Mouse (Mus musculus) hindlimb bud, embryonic 11.5 days (tissue): ENCODE measurements around the gene Mrpl45.
"Not testable (repeated sequence)": the region's sequence is repeated elsewhere in the genome, so short reads cannot be mapped to it uniquely, and the experiment has no call there.

Source experiments
- DNase-seq: peaks from one replicate; pipeline ENCODE4 v3.0.0-alpha.2; 2012; ENCODE audit warnings: low read depth, low spot score; ENCODE audit errors: extremely low spot score

Gene Mrpl45

DNA sequence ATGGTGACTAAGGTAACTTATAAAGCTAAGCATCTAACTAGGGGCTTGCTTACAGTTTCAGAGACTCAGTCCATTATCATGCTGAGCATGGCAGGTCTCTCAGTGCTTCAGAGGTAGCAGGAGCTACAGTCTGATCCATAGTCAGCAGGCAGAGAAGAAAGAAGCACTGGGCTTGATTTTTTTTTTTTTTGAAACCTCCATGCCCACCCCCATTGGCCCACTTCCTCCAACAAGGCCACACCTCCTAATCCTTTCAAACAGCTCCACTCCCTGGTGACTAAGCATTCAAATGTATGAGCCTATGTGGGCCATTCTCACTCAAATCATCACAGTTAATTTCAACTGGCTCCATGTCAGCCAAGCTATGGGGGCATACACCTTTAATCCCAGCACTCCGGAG lies 22.8 kb upstream of the Mrpl45 start:
- no peak for DNase-seq

DNA sequence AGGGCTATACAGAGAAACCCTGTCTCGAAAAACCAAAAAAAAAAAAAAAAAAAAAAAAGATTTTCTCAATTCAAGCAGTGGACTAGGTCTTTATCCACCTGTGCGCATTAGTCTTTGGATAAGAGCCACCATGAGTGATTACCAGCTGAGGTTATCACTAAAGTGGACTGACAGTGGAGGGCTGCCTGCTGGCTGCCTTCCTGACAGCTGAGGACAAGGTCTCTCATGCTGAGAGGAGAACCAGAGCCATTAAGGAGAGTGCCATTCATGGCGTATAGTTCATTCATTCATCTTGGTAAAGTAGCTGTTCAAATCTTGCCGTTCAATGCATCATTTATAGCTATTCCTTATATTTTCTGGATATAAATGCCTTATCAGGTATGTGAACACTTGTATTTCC lies 19.0 kb upstream of the Mrpl45 start:
- no peak for DNase-seq

DNA sequence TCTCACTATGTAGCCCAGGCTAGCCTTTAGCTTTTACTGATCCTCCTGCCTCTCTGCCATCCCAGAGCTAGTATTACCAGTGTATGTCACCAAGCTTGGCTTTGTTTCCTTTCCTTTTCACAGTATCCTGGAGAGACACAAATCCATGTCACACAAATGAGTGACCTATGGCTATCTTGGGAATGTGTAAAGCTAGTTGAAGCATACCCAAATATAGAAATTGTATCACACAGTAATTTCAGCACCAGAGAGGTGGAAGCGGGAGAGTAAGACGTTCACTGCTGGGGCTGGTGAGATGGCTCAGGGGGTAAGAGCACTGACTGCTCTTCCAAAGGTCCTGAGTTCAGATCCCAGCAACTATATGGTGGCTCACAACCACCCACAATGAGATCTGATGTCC lies 15.6 kb upstream of the Mrpl45 start:
- DNase-seq = no peak

DNA sequence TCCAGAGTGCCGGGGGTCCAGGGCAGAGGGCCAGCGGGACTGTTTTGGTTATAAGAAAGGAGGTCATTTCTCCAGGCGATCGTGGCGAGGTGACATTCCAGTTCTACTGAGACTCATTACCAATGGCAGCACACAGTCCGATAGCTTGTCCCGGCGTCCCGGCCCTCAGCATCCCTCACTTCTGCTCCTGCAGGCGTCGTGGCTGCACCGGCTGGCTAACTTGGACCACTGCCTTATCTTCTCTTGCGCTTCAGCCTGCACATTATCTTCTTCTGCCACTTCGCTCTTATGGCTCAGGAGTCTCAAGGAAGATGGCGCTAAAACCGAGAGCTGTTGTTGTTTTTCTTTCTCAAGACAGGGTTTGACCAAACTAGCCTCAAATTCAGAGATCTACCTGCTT lies 14.1 kb upstream of the Mrpl45 start:
- no peak for DNase-seq

DNA sequence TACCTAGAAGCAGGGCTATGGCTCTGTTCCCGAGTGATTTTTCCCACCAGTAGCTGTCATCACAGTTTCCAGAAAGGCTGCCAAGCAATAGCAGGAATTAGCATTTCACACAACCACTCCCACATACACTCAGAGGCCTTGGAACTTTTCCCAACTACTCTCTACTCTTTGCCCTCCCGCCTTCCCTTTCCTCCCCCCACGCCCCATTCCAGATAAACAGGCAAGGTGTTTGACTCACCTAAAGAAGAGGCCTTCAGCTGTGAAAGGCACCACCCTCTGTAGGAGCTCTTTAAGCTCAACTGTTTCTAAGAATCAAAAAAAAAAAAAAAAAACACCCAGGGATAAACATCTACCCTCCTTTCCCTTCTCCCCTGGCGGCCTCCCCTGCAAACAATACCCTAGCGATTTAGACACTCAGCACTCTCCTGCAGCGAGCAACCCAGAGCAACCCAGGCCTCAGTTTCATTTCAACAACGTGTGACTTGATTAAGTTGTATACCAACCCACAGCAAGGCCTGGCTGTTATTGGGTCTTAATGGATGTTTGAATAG lies 13.2 kb upstream of the Mrpl45 start:
- DNase-seq = no peak

DNA sequence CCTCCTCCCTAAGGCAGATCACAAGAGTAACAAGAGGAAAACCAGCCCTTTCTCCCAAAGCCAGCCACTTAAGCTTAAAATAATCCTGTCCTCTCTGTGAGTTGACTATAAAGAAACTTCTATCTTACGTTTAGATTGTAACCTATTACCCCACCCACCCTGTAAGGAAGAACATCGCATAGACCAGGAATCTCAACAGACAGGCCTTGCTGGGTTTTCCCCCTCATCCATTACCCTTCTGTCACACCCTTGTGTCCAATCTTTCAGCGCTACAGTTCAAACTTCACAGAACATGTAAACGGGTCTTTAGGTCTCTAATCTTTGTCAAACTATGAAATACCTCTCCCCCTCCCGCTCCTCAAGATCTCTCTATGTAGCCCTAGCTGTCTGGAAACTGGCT lies 10.9 kb upstream of the Mrpl45 start:
- no peak for DNase-seq

DNA sequence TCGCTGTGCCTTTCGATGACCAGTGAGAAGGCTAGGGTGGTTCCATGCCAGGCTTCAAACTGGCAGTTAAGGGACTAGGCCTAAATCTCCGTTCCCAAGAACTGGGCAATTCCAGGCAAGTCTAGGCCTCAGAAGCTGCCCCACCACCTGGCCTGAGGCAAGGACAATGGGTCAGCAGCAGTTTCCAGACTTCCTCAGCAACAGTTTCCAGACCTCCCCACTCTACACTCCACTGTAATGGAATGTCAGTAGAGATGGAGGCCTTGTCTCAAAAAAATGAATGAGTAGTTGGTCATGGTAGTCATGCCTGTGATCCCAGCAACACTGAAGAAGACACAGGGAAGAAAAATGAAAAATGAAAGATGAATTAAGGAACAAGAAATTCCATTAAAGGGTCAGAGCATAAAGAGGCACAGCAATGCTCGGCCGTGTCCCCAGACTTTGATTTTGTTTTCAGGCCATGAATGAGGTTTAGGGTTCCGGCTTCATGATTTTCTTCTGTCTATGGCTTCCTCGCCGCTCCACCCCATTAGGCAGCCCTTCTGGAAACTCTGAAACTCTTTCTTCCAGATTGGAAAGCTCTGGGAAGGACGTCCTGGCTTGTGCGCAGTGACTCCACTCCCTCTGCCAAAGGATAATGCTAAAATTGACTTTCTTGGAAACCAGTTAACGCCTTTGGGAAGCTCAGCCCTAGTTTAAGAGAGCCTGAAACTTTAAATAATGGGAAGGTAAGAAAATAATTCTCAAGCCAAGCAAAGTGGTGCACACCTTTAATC lies 8.0 kb upstream of the Mrpl45 start:
- DNase-seq = no peak

DNA sequence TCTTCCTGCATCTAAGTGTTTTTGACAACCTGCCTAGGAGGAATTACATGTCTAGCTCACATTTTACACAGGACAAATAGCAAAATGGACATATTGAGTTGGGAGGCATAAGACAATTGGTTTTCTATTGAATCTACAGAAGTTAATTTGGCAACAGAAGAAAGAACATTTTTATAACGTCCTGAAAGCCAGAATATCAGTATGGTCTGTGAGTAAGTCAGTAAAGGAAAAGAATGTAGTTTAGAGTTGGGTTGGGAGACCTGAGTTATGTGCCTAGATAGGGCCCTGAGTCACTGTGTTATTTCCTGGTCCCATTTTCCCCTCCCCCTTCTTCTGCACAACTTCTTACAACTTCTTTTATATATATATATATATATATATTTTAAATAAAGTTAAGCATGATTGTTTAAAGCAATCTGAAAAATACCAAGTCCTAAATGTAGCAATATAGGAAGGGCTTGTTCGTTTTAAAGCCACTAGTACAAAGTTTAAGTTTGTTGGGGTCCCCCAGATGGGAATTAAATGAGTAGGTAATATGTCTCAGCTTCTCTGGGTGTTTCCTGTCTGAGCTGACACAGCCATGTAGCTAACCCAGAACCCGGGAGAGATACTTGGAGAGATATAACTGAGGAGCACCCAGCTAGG lies 6.6 kb upstream of the Mrpl45 start:
- no peak for DNase-seq

DNA sequence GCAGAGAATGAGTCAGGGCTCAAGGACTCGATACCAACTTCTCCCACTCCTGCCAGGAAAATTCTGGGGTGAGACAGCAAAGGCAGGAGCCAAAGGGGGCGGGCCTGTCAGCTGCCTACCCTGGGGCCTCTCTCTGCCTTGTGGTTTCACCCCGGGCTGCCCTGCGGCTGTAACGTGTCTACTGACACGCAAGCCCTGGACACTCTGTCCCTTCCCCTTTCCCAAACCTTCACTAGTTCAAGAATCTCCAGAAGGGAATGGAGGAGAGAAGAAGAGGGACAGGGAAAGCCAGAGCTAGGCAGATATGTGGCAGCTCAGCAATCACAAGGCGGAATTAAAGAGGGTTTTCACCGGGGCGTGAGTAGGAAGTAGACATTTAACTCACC lies 6.1 kb upstream of the Mrpl45 start:
- no peak for DNase-seq

DNA sequence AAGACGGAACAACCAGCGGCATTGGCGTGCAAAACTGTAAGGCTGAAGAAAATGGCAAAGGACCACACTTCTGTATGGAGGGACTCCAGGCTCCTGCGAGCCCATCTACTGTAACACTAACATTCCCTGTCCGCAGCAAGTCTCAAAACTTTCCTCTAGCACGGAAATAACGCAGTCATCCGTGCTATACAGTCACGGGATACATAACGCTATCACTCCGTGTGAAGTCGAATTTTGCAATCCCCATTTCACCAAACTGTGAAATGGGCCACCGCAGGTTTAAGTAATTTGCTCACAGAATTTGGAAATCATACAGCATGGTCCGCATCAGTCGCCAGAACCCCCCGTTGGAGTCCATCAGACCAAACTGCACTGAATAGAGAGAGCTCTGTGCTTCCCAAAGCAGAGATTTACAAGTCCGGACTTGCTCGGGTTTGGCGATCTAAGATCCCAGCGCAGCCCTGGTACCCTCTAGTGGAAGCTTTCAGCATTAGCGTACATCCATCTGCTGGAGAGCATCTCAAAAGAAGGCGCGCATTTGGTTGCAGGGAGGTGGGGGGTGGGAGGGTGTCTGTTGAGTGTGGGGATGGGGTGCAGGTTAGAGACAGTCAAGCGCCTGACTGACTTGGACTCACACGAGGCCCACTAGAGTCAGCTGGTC lies 5.5 kb upstream of the Mrpl45 start:
- DNase-seq = peak; percentile 62

DNA sequence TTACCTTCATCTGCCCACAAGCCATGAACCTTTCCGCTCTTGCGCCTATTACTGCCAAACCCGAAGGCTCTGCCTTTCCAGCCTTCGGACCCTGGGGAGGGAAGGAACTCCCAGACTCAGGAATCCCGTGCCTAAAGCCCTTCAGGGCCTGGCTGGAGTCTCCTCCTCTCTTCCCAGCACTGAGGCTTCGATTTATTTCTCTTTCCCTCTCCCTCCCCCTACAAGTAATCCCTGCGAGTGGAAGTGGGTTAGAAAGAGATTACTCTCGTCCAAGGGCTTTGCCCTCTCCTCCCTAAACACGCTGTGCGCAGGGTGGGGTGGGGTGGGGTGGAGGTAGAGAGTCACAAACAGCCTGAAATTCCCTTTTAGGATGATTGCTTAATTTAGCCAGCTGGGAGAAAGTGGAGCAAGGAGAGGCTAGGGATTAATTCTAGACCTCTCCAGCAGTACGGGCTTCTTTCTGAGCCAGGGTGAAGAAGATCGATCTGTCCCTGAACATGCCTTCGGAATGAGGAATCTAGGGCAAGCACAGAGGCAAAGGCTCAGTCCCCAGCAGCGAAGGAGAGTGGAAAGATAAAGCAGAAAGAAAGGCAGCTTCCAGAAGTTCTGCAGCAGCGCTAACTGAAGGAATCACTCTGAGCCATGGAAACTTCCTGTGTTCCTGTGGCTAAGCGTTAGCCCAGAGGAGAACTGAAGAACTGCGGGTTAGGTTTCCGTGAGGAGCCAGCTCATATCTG lies 4.5 kb upstream of the Mrpl45 start:
- no peak for DNase-seq

DNA sequence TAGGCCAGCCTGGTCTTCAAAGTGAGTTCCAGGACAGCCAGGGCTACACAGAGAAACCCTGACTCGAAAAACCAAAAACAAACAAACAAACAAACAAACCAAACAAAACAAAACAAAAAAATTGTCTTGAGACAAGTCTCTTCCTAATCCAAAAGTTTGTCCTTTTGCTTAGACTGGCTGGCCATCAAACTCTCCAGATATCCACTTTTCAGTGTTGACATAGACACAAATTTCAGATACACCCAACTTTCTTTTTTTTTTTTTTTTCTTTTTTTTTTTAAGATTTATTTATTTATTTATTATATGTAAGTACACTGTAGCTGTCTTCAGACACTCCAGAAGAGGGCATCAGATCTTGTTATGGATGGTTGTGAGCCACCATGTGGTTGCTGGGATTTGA lies 2.6 kb upstream of the Mrpl45 start:
- not testable (repeated sequence) for DNase-seq

DNA sequence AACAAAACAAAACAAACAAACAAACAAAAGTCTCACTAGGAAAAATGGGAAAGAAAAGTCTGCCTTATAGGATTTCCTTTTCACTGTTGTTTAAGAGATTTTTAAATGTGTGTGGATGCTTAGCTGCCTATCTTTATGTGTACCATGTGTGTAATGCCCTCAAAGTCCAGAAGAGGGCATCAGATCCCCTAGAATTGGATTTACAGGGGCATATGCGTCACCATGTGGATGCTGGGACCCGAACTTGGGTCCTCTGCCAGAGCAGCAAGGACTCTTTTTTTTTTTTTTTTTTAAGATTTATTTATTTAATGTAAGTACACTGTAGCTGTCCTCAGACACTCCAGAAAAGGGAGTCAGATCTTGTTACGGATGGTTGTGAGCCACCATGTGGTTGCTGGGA lies 1.4 kb upstream of the Mrpl45 start:
- no peak for DNase-seq

DNA sequence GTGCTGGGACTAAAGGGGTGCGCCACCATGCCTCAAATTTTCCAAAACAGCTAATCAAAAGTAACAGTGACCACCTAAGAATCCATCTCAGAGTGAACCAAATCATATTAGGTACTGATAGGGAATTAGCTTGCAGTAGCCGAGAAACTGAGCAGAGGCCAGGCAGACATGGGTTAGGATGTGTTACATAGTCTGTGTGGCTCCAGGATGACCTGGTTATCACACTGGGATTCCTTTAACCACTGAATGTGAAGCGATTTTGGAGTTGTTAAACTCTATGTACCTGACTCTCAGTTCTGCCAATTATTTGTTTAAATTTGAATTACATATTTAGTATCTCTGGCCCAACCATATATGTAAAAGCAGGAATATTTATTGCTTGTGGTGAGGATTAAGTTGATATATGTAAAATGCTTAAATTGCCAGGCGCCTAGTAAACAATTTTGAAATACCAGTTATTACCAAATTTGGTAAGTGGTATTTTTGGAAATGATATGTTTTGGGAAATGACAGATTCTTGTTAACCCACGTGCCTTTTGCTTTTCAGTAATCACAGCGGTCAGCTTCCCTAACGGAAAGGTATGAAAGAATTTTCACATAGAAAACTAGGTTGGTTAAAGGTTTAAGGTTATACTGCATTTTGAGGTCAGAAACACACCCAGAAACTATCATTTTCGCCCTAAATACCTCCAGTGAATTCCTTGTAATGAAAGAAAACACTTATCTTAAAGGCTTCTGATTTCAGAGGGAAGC lies 589 bp upstream of the Mrpl45 start:
- DNase-seq = no peak

DNA sequence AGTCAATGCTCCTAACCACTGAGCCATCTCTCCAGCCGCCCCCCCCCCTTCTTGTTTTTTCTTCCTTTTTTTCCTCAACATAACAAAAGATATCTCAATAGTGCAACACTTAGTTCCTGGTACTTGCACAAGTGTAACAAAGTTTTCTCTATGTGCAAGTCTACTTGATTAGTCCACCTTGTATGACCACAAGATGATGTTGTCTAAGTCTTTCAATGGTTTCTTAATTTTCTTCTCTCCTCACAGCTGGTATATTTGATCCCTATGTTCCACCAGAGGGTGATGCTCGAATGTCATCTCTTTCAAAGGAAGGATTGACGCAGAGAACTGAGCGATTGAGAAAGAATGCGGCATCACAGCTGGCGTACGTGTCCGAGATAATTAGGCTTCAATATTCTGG lies 5.7 kb downstream of the Mrpl45 start:
- DNase-seq = no peak

DNA sequence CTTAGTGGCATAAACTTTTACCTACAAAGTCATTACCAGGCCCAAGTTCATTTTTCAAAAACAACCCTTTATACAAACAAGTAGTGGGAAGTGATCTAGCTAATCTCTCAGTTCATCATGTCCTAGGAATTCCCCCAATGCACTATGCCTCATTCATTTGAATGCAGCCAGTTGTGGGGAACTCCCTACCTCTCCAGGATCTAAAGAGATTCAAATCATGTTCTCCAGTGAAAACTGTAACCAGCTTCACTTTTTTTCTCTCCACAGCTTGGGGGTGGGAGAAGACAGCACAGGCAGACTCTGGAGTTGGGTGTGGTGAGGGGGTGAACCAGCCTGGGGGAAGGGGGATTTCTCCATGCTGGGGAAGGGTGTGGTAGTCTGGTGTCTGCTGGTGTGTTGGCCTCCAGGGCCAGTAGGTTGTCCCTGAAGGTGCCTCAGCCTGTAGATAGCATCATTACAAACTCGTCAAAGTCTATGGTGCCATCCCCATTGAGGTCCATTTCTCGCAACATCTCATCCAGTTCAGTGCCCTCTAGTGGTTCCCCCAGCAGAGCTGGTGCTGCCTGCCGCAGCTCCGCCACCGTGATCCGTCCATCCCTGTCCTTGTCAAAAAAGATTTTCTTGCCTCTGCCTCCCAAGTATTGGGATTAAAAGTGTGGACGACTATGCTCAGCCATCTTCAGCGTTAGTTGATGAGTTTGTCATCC lies 6.5 kb downstream of the Mrpl45 start:
- not testable (repeated sequence) for DNase-seq

DNA sequence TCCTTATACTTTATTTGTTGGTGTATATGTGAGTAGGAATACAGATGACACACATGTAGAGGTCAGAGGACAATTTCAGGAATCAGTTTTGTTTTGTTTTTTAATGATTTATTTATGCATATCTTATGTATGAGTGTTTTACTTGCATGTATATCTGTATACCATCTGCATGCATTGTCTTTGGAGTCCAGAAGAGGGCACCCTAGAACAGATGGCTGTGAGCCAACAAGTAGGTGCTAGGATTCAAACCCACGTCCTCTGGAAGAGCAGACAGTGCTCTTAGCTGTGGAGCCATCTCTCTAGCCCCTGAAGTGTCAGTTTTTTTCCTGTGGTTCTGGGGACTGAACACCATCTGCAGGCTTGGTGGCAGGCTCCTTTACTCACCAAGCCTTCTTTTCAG lies 9.7 kb downstream of the Mrpl45 start:
- no peak for DNase-seq

DNA sequence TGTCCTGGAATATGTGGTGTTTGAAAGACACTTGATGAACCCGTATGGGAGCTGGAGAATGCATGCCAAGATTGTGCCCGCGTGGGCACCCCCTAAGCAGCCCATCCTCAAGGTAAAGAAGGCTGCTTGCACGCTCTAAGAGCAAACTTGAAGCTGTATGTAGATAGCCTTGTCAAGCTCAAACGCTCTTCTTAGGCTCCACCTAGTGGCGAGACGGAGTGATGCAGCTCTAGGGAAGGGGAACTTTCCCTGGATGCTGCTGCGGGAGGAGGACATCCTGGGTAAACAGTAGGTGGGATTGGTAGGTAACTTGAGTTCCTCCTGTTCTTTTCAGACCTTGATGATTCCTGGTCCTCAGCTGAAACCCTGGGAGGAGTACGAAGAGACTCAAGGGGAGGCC lies 12.6 kb downstream of the Mrpl45 start:
- no peak for DNase-seq

DNA sequence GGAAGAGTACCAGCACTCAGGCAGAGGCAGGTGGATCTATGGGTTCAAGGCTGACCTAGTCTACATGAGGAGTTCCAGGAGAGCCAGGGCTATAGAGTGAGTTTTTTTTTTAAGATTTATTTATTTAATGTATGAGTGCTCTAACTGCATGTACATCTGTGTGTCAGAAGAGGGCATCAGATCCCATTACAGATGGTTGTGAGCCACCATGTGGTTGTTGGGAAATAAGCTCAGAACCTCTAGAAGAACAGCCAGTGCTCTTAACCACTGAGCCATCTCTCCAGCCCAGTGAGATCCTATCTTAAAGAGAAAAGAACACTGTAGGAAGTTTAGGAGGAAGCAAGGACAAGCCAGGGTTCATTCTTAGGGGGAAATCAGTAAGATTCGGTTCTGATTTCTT lies 14.8 kb downstream of the Mrpl45 start:
- no peak for DNase-seq
